Comparison of ENCODE assay signal across 8 mouse cellular contexts in genomic region chr12:65035839-65036189, GRCm38 (mm10). TPM values are rescaled to one million over a fixed set of nuclear protein-coding genes. Genes with fewer than 3 reads are reported as not detected.
DNase-seq lines count a peak whose midpoint lies in the region; ATAC-seq and TF ChIP-seq lines count a peak whose summit lies in the region.

No protein-coding gene starts in this region.

- ATAC-seq in embryonic facial prominence, embryonic 14.5 days (ENCODE audit: low read depth): no peak
- ATAC-seq in intestine, embryonic 16.5 days: no peak; the same call in 1 of the 2 replicates
- ATAC-seq in neural tube, embryonic 12.5 days (ENCODE audit: low FRiP score, low read depth): peak; percentile 14; the same call in 1 of the 2 replicates

- H3K36me3 ChIP-seq in embryonic facial prominence, embryonic 14.5 days (ENCODE audit: control insufficient read depth, insufficient read depth, low read length): no peaks in the 10 kb centered on the region
- H3K36me3 ChIP-seq in intestine, embryonic 16.5 days (ENCODE audit: control insufficient read depth, insufficient read depth, low read length): no peaks in the 10 kb centered on the region
- no peaks in the 10 kb centered on the region for H3K36me3 ChIP-seq in neural tube, embryonic 12.5 days

- no peak for DNase-seq in layer of hippocampus, adult 2 months (ENCODE audit: low spot score in 2 of 2)
- DNase-seq in layer of hippocampus, postnatal 36 days: no peak
- no peak for DNase-seq in embryonic facial prominence, embryonic 14.5 days (ENCODE audit: low spot score)
- no peak for DNase-seq in left cerebral cortex, adult 8-10 months (ENCODE audit: low spot score in 2 of 2)
- no peak for DNase-seq in thymus, postnatal 0 days (ENCODE audit: low spot score)
- DNase-seq in cerebellum, adult 8-10 months: no peak

- peak overlapping the region; percentile 95 for H3K9ac ChIP-seq in embryonic facial prominence, embryonic 14.5 days (ENCODE audit: low read depth, low read length)
- H3K9ac ChIP-seq in intestine, embryonic 16.5 days (ENCODE audit: low read depth, low read length): peak overlapping the region; percentile 97
- H3K9ac ChIP-seq in neural tube, embryonic 12.5 days: no peak overlapping the region

- H3K4me3 ChIP-seq in layer of hippocampus, adult 2 months: peak overlapping the region; percentile 75
- H3K4me3 ChIP-seq in embryonic facial prominence, embryonic 14.5 days (ENCODE audit: low read depth, low read length): peak overlapping the region; percentile 96
- H3K4me3 ChIP-seq in intestine, embryonic 16.5 days (ENCODE audit: low read length): peak overlapping the region; percentile 96
- H3K4me3 ChIP-seq in neural tube, embryonic 12.5 days: peak overlapping the region; percentile 89

- no peaks in the 10 kb centered on the region for H3K9me3 ChIP-seq in embryonic facial prominence, embryonic 14.5 days (ENCODE audit: control insufficient read depth, low read length)
- H3K9me3 ChIP-seq in intestine, embryonic 16.5 days (ENCODE audit: control insufficient read depth, low read length): no peaks in the 10 kb centered on the region
- no peaks in the 10 kb centered on the region for H3K9me3 ChIP-seq in neural tube, embryonic 12.5 days

- TF ChIP-seq CTCF in layer of hippocampus, adult 2 months (conservative IDR thresholded peaks at IDR 0.05): no peak

- H3K27me3 ChIP-seq in embryonic facial prominence, embryonic 14.5 days (replicated peaks; ENCODE audit: control insufficient read depth, insufficient read depth, low read length): no peaks in the 10 kb centered on the region
- no peaks in the 10 kb centered on the region for H3K27me3 ChIP-seq in intestine, embryonic 16.5 days (replicated peaks; ENCODE audit: control insufficient read depth, insufficient read depth, low read length)
- no peaks in the 10 kb centered on the region for H3K27me3 ChIP-seq in neural tube, embryonic 12.5 days (replicated peaks)

- H3K4me2 ChIP-seq in embryonic facial prominence, embryonic 14.5 days (ENCODE audit: low read depth, low read length): peak overlapping the region; percentile 55
- H3K4me2 ChIP-seq in intestine, embryonic 16.5 days (ENCODE audit: low read depth, low read length): peak overlapping the region; percentile 45
- peak overlapping the region; percentile 64 for H3K4me2 ChIP-seq in neural tube, embryonic 12.5 days (replicated peaks)

- H3K4me1 ChIP-seq in embryonic facial prominence, embryonic 14.5 days (ENCODE audit: control insufficient read depth, insufficient read depth, low read length): peaks cover 18% of the 10 kb centered on the region
- H3K4me1 ChIP-seq in intestine, embryonic 16.5 days (ENCODE audit: control insufficient read depth, insufficient read depth, low read length): peaks cover 14% of the 10 kb centered on the region
- H3K4me1 ChIP-seq in neural tube, embryonic 12.5 days: peaks cover 7% of the 10 kb centered on the region

- 48% methylated on average over 8 of the region's 8 CpGs for WGBS in embryonic facial prominence, embryonic 14.5 days
- 46% methylated on average over 8 of the region's 8 CpGs for WGBS in intestine, embryonic 16.5 days
- 49% methylated on average over 8 of the region's 8 CpGs for WGBS in neural tube, embryonic 12.5 days

- H3K27ac ChIP-seq in layer of hippocampus, adult 2 months: peak overlapping the region; percentile 91
- H3K27ac ChIP-seq in embryonic facial prominence, embryonic 14.5 days (replicated peaks; ENCODE audit: low read depth, low read length): no peak overlapping the region; the same call in 1 of the 2 replicates
- H3K27ac ChIP-seq in intestine, embryonic 16.5 days (ENCODE audit: low read length): no peak overlapping the region
- H3K27ac ChIP-seq in neural tube, embryonic 12.5 days: no peak overlapping the region

RNA-seq across cellular contexts. Expression of gene Prpf39, which starts 0.3 kb away (rescaled TPM):
- total RNA-seq in layer of hippocampus, adult 2 months (2021): 10 to 100 TPM; 43.4 to 48.7 TPM
- total RNA-seq in layer of hippocampus, postnatal 36 days (2021): 10 to 100 TPM; 40.9 to 52.1 TPM
- polyA plus RNA-seq in embryonic facial prominence, embryonic 14.5 days (2014; fragmentation: Nextera tagmentation; extraction: Ambion mirVana): 47.3 and 50.6 TPM in 2 replicates
- 33.4 and 37.5 TPM in 2 replicates for polyA plus RNA-seq in intestine, embryonic 16.5 days (2015; fragmentation: Nextera tagmentation; extraction: Ambion mirVana)
- polyA plus RNA-seq in neural tube, embryonic 12.5 days (2016; fragmentation: Nextera tagmentation; extraction: Ambion mirVana): 55.4 and 56.6 TPM in 2 replicates
- total RNA-seq in left cerebral cortex, adult 8-10 months (2022): 10 to 100 TPM; 35.2 to 42.9 (median 36.9) TPM
- 45.2 and 49.2 TPM in 2 replicates for polyA plus RNA-seq in thymus, postnatal 0 days (2015; fragmentation: Nextera tagmentation; extraction: Ambion mirVana)

RNA-seq across cellular contexts. Expression of gene Fkbp3, which starts 38.0 kb away (rescaled TPM):
- total RNA-seq in layer of hippocampus, adult 2 months (2021): 100 to 1,000 TPM; 150 to 156 TPM
- total RNA-seq in layer of hippocampus, postnatal 36 days (2021): 100 to 1,000 TPM; 149 to 157 TPM
- 389 and 391 TPM in 2 replicates for polyA plus RNA-seq in embryonic facial prominence, embryonic 14.5 days (2014; fragmentation: Nextera tagmentation; extraction: Ambion mirVana)
- polyA plus RNA-seq in intestine, embryonic 16.5 days (2015; fragmentation: Nextera tagmentation; extraction: Ambion mirVana): 262 and 301 TPM in 2 replicates
- 516 and 548 TPM in 2 replicates for polyA plus RNA-seq in neural tube, embryonic 12.5 days (2016; fragmentation: Nextera tagmentation; extraction: Ambion mirVana)
- 100 to 1,000 TPM; 164 to 197 (median 165) TPM for total RNA-seq in left cerebral cortex, adult 8-10 months (2022)
- 332 and 346 TPM in 2 replicates for polyA plus RNA-seq in thymus, postnatal 0 days (2015; fragmentation: Nextera tagmentation; extraction: Ambion mirVana)

RNA-seq across cellular contexts. Expression of gene Fancm, which starts 39.6 kb away (rescaled TPM):
- total RNA-seq in layer of hippocampus, adult 2 months (2021): 10 to 100 TPM; 13.5 to 14.1 TPM
- total RNA-seq in layer of hippocampus, postnatal 36 days (2021): 10 to 100 TPM; 11.9 to 12.4 TPM
- polyA plus RNA-seq in embryonic facial prominence, embryonic 14.5 days (2014; fragmentation: Nextera tagmentation; extraction: Ambion mirVana): 7.4 and 10.0 TPM in 2 replicates
- 4.2 and 4.4 TPM in 2 replicates for polyA plus RNA-seq in intestine, embryonic 16.5 days (2015; fragmentation: Nextera tagmentation; extraction: Ambion mirVana)
- polyA plus RNA-seq in neural tube, embryonic 12.5 days (2016; fragmentation: Nextera tagmentation; extraction: Ambion mirVana): 12.1 and 15.8 TPM in 2 replicates
- 10 to 100 TPM; 11.4 to 19.9 (median 15.4) TPM for total RNA-seq in left cerebral cortex, adult 8-10 months (2022)
- polyA plus RNA-seq in thymus, postnatal 0 days (2015; fragmentation: Nextera tagmentation; extraction: Ambion mirVana): 8.0 and 9.1 TPM in 2 replicates
